Mouse (Mus musculus) midbrain, embryonic 14.5 days (tissue): ENCODE data around the gene 1700092M07Rik. TPM values are rescaled to one million over a fixed set of nuclear protein-coding genes. Genes with fewer than 3 reads are reported as not detected.

Experiments used
- ATAC-seq: fragments of 200-750 bp; cut with Nextera tagmentation; 2 replicates; pipeline ENCODE4 v1.8.0; 2017; ENCODE audit warnings: moderate number of reproducible peaks, moderate library complexity; ENCODE audit not compliant: low FRiP score, low TSS enrichment
- DNase-seq: peaks from one replicate; pipeline ENCODE4 v3.0.0-alpha.2; 2015
- H3K27ac ChIP-seq: fragments of 300-500 bp; sonication (generic); replicated peaks from 2 replicates; pipeline ENCODE4 v1.5.1; 2014; ENCODE audit warnings: mild to moderate bottlenecking, low read depth, low read length, moderate library complexity
- H3K27me3 ChIP-seq: fragments of 300-500 bp; sonication (generic); 2 replicates; pipeline ENCODE4 v1.6.1; 2014; ENCODE audit warnings: low read length, control low read depth, mixed read lengths; ENCODE audit not compliant: control insufficient read depth, insufficient read depth
- H3K36me3 ChIP-seq: fragments of 300-500 bp; sonication (generic); 2 replicates; pipeline ENCODE4 v1.6.1; 2014; ENCODE audit warnings: low read length, control low read depth; ENCODE audit not compliant: control insufficient read depth, insufficient read depth
- H3K4me1 ChIP-seq: fragments of 300-500 bp; sonication (generic); 2 replicates; pipeline ENCODE4 v1.6.1; 2014; ENCODE audit warnings: mild to moderate bottlenecking, antibody characterized with exemption, low read length, control low read depth; ENCODE audit not compliant: control insufficient read depth, insufficient read depth
- H3K4me2 ChIP-seq: fragments of 300-500 bp; sonication (generic); 2 replicates; pipeline ENCODE4 v1.6.1; 2014; ENCODE audit warnings: mild to moderate bottlenecking, low read length, moderate library complexity
- H3K4me3 ChIP-seq: fragments of 300-500 bp; sonication (generic); replicated peaks from 2 replicates; pipeline ENCODE4 v1.5.1; 2014; ENCODE audit warnings: low read depth, low read length
- H3K9ac ChIP-seq: fragments of 300-500 bp; sonication (generic); replicated peaks from 2 replicates; pipeline ENCODE4 v1.6.1; 2014; ENCODE audit warnings: mild to moderate bottlenecking, low read length, moderate library complexity
- H3K9me3 ChIP-seq: fragments of 300-500 bp; sonication (generic); 2 replicates; pipeline ENCODE4 v1.6.1; 2016; ENCODE audit warnings: low read length, control low read depth, mixed read lengths; ENCODE audit not compliant: control insufficient read depth
- WGBS: fragments of 180-500 bp; shearing (Covaris S2); extraction: QIAGEN DNeasy Blood & Tissue Kit; methylation state at CpG from one replicate; pipeline ENCODE4 v1.1.7; 2014; 5-methylcytosine and 5-hydroxymethylcytosine counted together
- polyA plus RNA-seq: library from polyadenylated mRNA; unstranded; fragments of >200 nt; fragmentation: Nextera tagmentation; extraction: Ambion mirVana; gene quantifications from 2 replicates; pipeline ENCODE4 v1.2.1, GENCODE M21; 2014

Gene 1700092M07Rik
- 0.97 and 1.1 TPM in 2 replicates for polyA plus RNA-seq

GRCm38 (mm10) chr19:8740603-8741002, at the start of gene 1700092M07Rik:
TSS of gene 1700092M07Rik (plus strand) at chr19:8740718.
- DNase-seq (no peak), ATAC-seq (no peak)
- H3K9me3 ChIP-seq, result no peaks in the 10 kb centered on the region
- H3K27me3 ChIP-seq, result no peaks in the 10 kb centered on the region
- peaks cover 50% of the 10 kb centered on the region for H3K36me3 ChIP-seq
- WGBS, result 62% methylated on average over 14 of the region's 14 CpGs
- peak within 1 kb of the TSS; percentile 94 for H3K27ac ChIP-seq
- H3K9ac ChIP-seq, result peak within 1 kb of the TSS; percentile 56
- H3K4me3 ChIP-seq, result peak within 1 kb of the TSS; percentile 74
- H3K4me2 ChIP-seq, result peak within 1 kb of the TSS; percentile 56
- peaks cover 15% of the 10 kb centered on the region for H3K4me1 ChIP-seq

GRCm38 (mm10) chr19:8691871-8692539, 48.5 kb upstream of the 1700092M07Rik start:
- H3K27me3 ChIP-seq, result no peaks in the 10 kb centered on the region
- no peak for ATAC-seq
- 31% methylated on average over 9 of the region's 9 CpGs for WGBS
- H3K36me3 ChIP-seq, result no peaks in the 10 kb centered on the region
- H3K9ac ChIP-seq, result no peak overlapping the region
- peak; percentile 40 for DNase-seq
- no peak overlapping the region for H3K4me3 ChIP-seq
- no peaks in the 10 kb centered on the region for H3K4me1 ChIP-seq
- no peak overlapping the region for H3K4me2 ChIP-seq
- H3K27ac ChIP-seq, result no peak overlapping the region
- H3K9me3 ChIP-seq, result no peaks in the 10 kb centered on the region

- no peak overlapping the region; the same call in 1 of the 2 replicates for H3K27ac ChIP-seq
- no peaks in the 10 kb centered on the region for H3K36me3 ChIP-seq
- H3K4me2 ChIP-seq, result no peak overlapping the region
- H3K27me3 ChIP-seq, result no peaks in the 10 kb centered on the region
- WGBS, result 68% methylated on average over 5 of the region's 5 CpGs
- no peak overlapping the region for H3K9ac ChIP-seq
- H3K9me3 ChIP-seq, result no peaks in the 10 kb centered on the region
- no peak for DNase-seq
- H3K4me3 ChIP-seq, result no peak overlapping the region
- no peaks in the 10 kb centered on the region for H3K4me1 ChIP-seq
- no peak for ATAC-seq
Observed at GRCm38 (mm10) chr19:8692740-8693139, 47.8 kb upstream of the 1700092M07Rik start.

GRCm38 (mm10) chr19:8695330-8695729, 45.2 kb upstream of the 1700092M07Rik start:
- H3K4me3 ChIP-seq, result no peak overlapping the region
- no peak for DNase-seq
- no peaks in the 10 kb centered on the region for H3K36me3 ChIP-seq
- H3K4me1 ChIP-seq, result no peaks in the 10 kb centered on the region
- no peaks in the 10 kb centered on the region for H3K27me3 ChIP-seq
- ATAC-seq, result no peak
- no peak overlapping the region for H3K27ac ChIP-seq
- H3K4me2 ChIP-seq, result no peak overlapping the region
- 72% methylated on average over 6 of the region's 6 CpGs for WGBS
- H3K9ac ChIP-seq, result no peak overlapping the region
- H3K9me3 ChIP-seq, result no peaks in the 10 kb centered on the region

- no peaks in the 10 kb centered on the region for H3K9me3 ChIP-seq
- no peak overlapping the region for H3K9ac ChIP-seq
- no peaks in the 10 kb centered on the region for H3K27me3 ChIP-seq
- H3K36me3 ChIP-seq, result no peaks in the 10 kb centered on the region
- H3K27ac ChIP-seq, result no peak overlapping the region
- no peak for ATAC-seq
- DNase-seq, result no peak
- WGBS, result 80% methylated on average over 9 of the region's 9 CpGs
- no peaks in the 10 kb centered on the region for H3K4me1 ChIP-seq
- H3K4me3 ChIP-seq, result no peak overlapping the region
- no peak overlapping the region for H3K4me2 ChIP-seq
Observed at GRCm38 (mm10) chr19:8699652-8700051, 40.9 kb upstream of the 1700092M07Rik start.

GRCm38 (mm10) chr19:8702458-8702857, 38.1 kb upstream of the 1700092M07Rik start:
- Histone ChIP-seq H3K9ac (no peak overlapping the region), H3K9me3 (no peaks in the 10 kb centered on the region), H3K4me3 (no peak overlapping the region), H3K27ac (no peak overlapping the region), H3K27me3 (no peaks in the 10 kb centered on the region), H3K4me1 (no peaks in the 10 kb centered on the region), H3K36me3 (peaks cover 11% of the 10 kb centered on the region), H3K4me2 (no peak overlapping the region)
- no peak for DNase-seq
- WGBS, result 68% methylated on average over 3 of the region's 3 CpGs
- ATAC-seq, result no peak

- H3K27me3 ChIP-seq, result no peaks in the 10 kb centered on the region
- H3K27ac ChIP-seq, result no peak overlapping the region
- 49% methylated on average over 4 of the region's 4 CpGs for WGBS
- H3K4me3 ChIP-seq, result no peak overlapping the region
- ATAC-seq (no peak), DNase-seq (no peak)
- no peaks in the 10 kb centered on the region for H3K9me3 ChIP-seq
- H3K4me1 ChIP-seq, result no peaks in the 10 kb centered on the region
- no peak overlapping the region for H3K4me2 ChIP-seq
- no peak overlapping the region for H3K9ac ChIP-seq
- H3K36me3 ChIP-seq, result peaks cover 22% of the 10 kb centered on the region
Observed at GRCm38 (mm10) chr19:8703571-8703970, 36.9 kb upstream of the 1700092M07Rik start.

GRCm38 (mm10) chr19:8705026-8705708, 35.4 kb upstream of the 1700092M07Rik start:
- no peaks in the 10 kb centered on the region for H3K27me3 ChIP-seq
- H3K9ac ChIP-seq, result no peak overlapping the region
- no peak overlapping the region for H3K4me3 ChIP-seq
- no peaks in the 10 kb centered on the region for H3K9me3 ChIP-seq
- H3K4me1 ChIP-seq, result no peaks in the 10 kb centered on the region
- H3K36me3 ChIP-seq, result peaks cover 38% of the 10 kb centered on the region
- 81% methylated on average over 6 of the region's 6 CpGs for WGBS
- ATAC-seq (no peak), DNase-seq (no peak)
- H3K4me2 ChIP-seq, result no peak overlapping the region
- H3K27ac ChIP-seq, result no peak overlapping the region
